Mouse (Mus musculus) olfactory bulb, adult 2 months (tissue): Measurements from ENCODE around the gene Gm38431. TPM values are rescaled to one million over a fixed set of nuclear protein-coding genes. Genes with fewer than 3 reads are reported as not detected.
"Not testable (repeated sequence)": the region's sequence is repeated elsewhere in the genome, so short reads cannot be mapped to it uniquely, and the experiment has no call there.

ENCODE experiments used
- H3K27ac ChIP-seq: fragments of 200-500 bp; 2 replicates; pipeline ENCODE4 v1.5.1; 2012; ENCODE audit warnings: low read depth, low read length; ENCODE audit not compliant: insufficient read depth
- H3K4me1 ChIP-seq: fragments of 200-500 bp; 2 replicates; pipeline ENCODE4 v1.6.1; 2012; ENCODE audit warnings: low read length; ENCODE audit not compliant: control insufficient read depth, insufficient read depth
- H3K4me3 ChIP-seq: fragments of 200-500 bp; 2 replicates; pipeline ENCODE4 v1.5.1; 2012; ENCODE audit warnings: mild to moderate bottlenecking, low read depth, low read length, moderate library complexity; ENCODE audit not compliant: insufficient read depth
- CTCF ChIP-seq: fragments of 200-500 bp; IDR thresholded peaks from 2 replicates; pipeline ENCODE4 v1.5.1; 2012; ENCODE audit warnings: low read depth, mild to moderate bottlenecking, low read length, moderate library complexity; ENCODE audit not compliant: insufficient read depth
- POLR2A ChIP-seq: fragments of 200-500 bp; IDR thresholded peaks from 2 replicates; pipeline ENCODE4 v1.6.1; 2012; ENCODE audit warnings: mild to moderate bottlenecking, low read depth, low read length, moderate library complexity; ENCODE audit not compliant: insufficient read depth
- WGBS: fragments of 180-500 bp; shearing (Covaris S2); methylation state at CpG from one replicate; pipeline ENCODE4 v1.1.7; 2018; 5-methylcytosine and 5-hydroxymethylcytosine counted together
- polyA plus RNA-seq: library from polyadenylated mRNA; stranded (reverse); fragments of >200 nt; gene quantifications from 2 replicates; pipeline ENCODE4 v1.2.4, GENCODE M21; 2012; ENCODE audit warnings: low replicate concordance; ENCODE audit not compliant: missing spikeins, insufficient read depth, insufficient read length

Gm38431 gene
- polyA plus RNA-seq, 1 experiment: not detected

DNA sequence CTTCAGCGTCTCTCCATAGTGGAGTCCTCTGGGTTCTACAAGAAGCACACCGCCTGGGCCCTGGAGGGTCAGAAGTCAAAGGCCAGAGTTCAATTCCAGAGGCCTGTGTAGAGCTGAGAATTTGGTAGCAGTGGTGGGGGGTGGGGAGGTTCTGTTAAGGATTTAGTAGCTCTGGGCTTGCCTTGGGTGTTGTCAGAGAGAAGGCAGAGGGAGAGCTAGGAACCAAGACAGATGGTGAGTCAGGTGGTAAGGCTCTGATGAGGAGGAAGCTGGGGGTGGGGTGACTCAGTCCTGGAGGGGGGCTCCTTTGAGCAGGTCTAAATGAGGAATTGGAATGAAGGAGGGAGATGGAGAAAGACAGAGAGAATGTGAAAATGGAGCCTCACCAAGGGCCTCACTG lies 28.9 kb downstream of the Gm38431 start:
- peak overlapping the region; percentile 55 for H3K27ac ChIP-seq
- TF ChIP-seq CTCF: no peak
- TF ChIP-seq POLR2A: no peak
- 94% methylated on average over 2 of the region's 2 CpGs for WGBS
- no peak overlapping the region for H3K4me3 ChIP-seq
- H3K4me1 ChIP-seq: peaks cover 11% of the 10 kb centered on the region

DNA sequence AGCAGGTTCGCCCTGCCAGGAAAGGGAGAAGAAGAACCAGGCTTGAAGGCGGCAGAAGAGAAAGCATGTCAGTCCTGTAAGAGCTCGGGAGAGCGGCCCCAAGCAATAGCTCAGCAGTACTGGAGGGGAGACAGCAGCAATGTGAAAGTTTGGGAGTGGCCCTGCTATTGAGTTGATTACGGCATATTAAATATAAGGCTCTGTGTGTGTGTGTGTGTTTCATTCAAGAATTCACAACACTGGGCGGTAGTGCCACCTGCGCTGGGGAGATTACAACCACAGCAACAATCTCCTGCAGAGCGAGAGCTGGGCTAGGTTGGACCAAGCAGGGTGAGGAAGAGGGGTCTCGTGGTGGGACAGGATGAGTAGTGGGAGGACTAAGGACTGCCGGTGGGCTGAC lies 40.2 kb downstream of the Gm38431 start:
- TF ChIP-seq CTCF: no peak
- no peak for TF ChIP-seq POLR2A
- H3K4me1 ChIP-seq: no peaks in the 10 kb centered on the region
- H3K27ac ChIP-seq: no peak overlapping the region
- 69% methylated on average over 10 of the region's 10 CpGs for WGBS
- H3K4me3 ChIP-seq: no peak overlapping the region

GRCm38 (mm10) chr9:21045235-21045634 lies 46.6 kb downstream of the Gm38431 start:
- WGBS: 55% methylated on average over 3 of the region's 3 CpGs
- TF ChIP-seq CTCF (no peak), POLR2A (no peak)
- peaks cover 18% of the 10 kb centered on the region for H3K4me1 ChIP-seq
- H3K4me3 ChIP-seq: no peak overlapping the region
- H3K27ac ChIP-seq: no peak overlapping the region

DNA sequence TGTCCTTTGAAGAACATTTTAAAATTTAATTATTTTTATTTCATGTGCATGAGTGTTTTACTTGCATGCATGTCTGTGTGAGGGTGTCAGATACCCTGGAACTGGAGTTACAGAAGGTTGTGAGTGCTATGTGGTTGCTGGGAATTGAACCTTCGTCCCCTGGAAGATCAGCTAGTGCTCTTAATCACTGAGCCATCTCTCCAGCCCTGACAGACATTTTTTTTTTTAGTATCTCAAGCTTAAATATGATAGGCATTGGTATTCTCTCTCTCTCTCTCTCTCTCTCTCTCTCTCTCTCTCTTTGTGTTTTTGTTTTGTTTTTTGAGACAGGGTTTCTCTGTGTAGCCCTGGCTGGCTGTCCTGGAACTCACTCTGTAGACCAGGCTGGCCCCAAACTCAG lies 47.0 kb downstream of the Gm38431 start:
- WGBS: 71% methylated on average over 1 of the region's 1 CpGs
- not testable (repeated sequence) for H3K4me3 ChIP-seq, H3K27ac ChIP-seq
- peaks cover 19% of the 10 kb centered on the region for H3K4me1 ChIP-seq

GRCm38 (mm10) chr9:21043563-21043962 lies 48.2 kb downstream of the Gm38431 start:
- H3K27ac ChIP-seq: no peak overlapping the region
- no peak for TF ChIP-seq POLR2A
- TF ChIP-seq CTCF: no peak
- H3K4me1 ChIP-seq: peaks cover 22% of the 10 kb centered on the region
- H3K4me3 ChIP-seq: no peak overlapping the region
- WGBS: 88% methylated on average over 4 of the region's 4 CpGs

- peak overlapping the region; percentile 76 for H3K27ac ChIP-seq
- WGBS: 21% methylated on average over 4 of the region's 4 CpGs
- H3K4me1 ChIP-seq: peaks cover 42% of the 10 kb centered on the region
- H3K4me3 ChIP-seq: no peak overlapping the region
- TF ChIP-seq CTCF: no peak
- no peak for TF ChIP-seq POLR2A
These were observed 50.5 kb downstream of the Gm38431 start for GRCm38 (mm10) chr9:21041308-21041707.

GRCm38 (mm10) chr9:21039779-21040178 lies 52.0 kb downstream of the Gm38431 start:
- 58% methylated on average over 3 of the region's 3 CpGs for WGBS
- TF ChIP-seq CTCF: no peak
- no peak for TF ChIP-seq POLR2A
- H3K27ac ChIP-seq: peak overlapping the region; percentile 84; the same call in 1 of the 2 replicates
- H3K4me1 ChIP-seq: peaks cover 55% of the 10 kb centered on the region
- H3K4me3 ChIP-seq: no peak overlapping the region

DNA sequence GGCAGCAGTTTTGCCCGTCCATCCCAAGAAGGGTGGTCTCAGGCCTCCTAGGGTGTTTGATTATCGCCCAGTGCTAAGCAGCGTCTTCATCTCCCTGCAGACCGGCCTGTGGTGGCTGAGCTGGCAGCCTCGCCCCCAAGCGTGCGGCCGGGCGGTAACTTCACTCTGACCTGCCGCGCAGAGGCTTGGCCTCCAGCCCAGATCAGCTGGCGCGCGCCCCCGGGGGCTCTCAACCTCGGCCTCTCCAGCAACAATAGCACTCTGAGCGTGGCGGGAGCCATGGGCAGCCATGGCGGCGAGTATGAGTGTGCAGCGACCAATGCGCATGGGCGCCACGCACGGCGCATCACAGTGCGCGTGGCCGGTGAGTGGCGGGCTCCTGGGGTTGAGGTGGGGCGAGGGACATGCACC lies 54.3 kb downstream of the Gm38431 start:
- Histone ChIP-seq H3K4me1 (peaks cover 69% of the 10 kb centered on the region), H3K4me3 (peak overlapping the region; percentile 30), H3K27ac (peak overlapping the region; percentile 49; the same call in 1 of the 2 replicates)
- peak; percentile 42; the same call in 1 of the 2 replicates for TF ChIP-seq POLR2A
- TF ChIP-seq CTCF: no peak
- WGBS: 4% methylated on average over 31 of the region's 31 CpGs

DNA sequence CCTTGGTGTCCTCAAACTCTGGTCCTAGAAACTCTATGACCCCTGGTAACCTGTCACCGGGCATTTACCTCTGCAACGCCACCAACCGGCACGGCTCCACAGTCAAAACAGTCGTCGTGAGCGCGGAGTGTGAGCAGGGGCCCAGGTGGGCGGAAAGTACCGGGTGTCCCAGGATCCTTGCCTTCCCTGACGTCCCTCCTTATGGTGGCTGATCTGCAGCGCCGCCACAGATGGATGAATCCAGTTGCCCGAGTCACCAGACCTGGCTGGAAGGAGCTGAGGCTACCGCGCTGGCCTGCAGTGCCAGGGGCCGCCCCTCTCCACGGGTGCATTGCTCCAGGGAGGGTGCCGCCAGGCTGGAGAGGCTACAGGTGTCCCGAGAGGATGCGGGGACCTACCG lies 55.1 kb downstream of the Gm38431 start:
- 17% methylated on average over 22 of the region's 22 CpGs for WGBS
- Histone ChIP-seq H3K4me3 (0 out of 2 replicates have a peak overlapping the region, but pooled peaks have one; percentile 3), H3K4me1 (peaks cover 63% of the 10 kb centered on the region), H3K27ac (peak overlapping the region; percentile 7; the same call in 1 of the 2 replicates)
- TF ChIP-seq CTCF (no peak), POLR2A (no peak)

DNA sequence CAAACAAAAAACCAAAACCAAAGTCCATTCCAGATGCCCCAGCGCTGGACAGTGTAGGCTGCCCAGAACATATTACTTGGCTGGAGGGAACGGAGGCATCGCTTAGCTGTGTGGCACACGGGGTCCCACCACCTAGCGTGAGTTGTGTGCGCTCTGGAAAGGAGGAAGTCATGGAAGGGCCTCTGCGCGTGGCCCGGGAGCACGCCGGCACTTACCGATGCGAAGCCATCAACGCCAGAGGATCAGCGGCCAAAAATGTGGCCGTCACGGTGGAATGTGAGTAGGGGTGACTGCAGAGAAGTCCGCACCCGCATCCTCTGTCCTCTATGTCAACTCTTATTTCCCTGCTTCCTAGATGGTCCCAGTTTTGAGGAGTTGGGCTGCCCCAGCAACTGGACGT lies 55.6 kb downstream of the Gm38431 start:
- WGBS: 43% methylated on average over 20 of the region's 20 CpGs
- no peak overlapping the region for H3K27ac ChIP-seq

More for the DNA sequence above, 55.6 kb downstream of the Gm38431 start:
- TF ChIP-seq CTCF (0 out of 2 replicates have a peak, but pooled peaks have one; percentile 16), POLR2A (no peak)
- peaks cover 62% of the 10 kb centered on the region for H3K4me1 ChIP-seq
- no peak overlapping the region for H3K4me3 ChIP-seq
